Mouse (Mus musculus) hindbrain, embryonic 10.5 days (tissue): ENCODE measurements at regions not wholly inside any gene's neighbourhood (a gene's known extent, or its start where the extent isn't known, plus 50 kb on each side); places are given as distances from the start of the nearest gene placed in this dataset.

Experiments
- DNase-seq: peaks from one replicate; pipeline ENCODE4 v3.0.0-alpha.2; 2017; ENCODE audit warnings: low spot score
- H3K27ac ChIP-seq: fragments of 300-500 bp; sonication (generic); 2 replicates; pipeline ENCODE4 v1.5.1; 2016; ENCODE audit warnings: mild to moderate bottlenecking, moderate library complexity
- H3K27me3 ChIP-seq: fragments of 300-500 bp; sonication (generic); 2 replicates; pipeline ENCODE4 v1.6.1; 2016; ENCODE audit warnings: mild to moderate bottlenecking; ENCODE audit not compliant: poor library complexity, insufficient read depth, severe bottlenecking
- H3K36me3 ChIP-seq: fragments of 300-500 bp; sonication (generic); 2 replicates; pipeline ENCODE4 v1.6.1; 2016; ENCODE audit warnings: mild to moderate bottlenecking, moderate library complexity
- H3K4me1 ChIP-seq: fragments of 300-500 bp; sonication (generic); replicated peaks from 2 replicates; pipeline ENCODE4 v1.6.1; 2016; ENCODE audit warnings: mild to moderate bottlenecking
- H3K4me3 ChIP-seq: fragments of 300-500 bp; sonication (generic); 2 replicates; pipeline ENCODE4 v1.5.1; 2016; ENCODE audit warnings: mild to moderate bottlenecking, moderate library complexity
- H3K9me3 ChIP-seq: fragments of 300-500 bp; sonication (generic); 2 replicates; pipeline ENCODE4 v1.6.1; 2016; ENCODE audit warnings: mild to moderate bottlenecking, moderate library complexity
- WGBS: fragments of 180-500 bp; shearing (Covaris S2); methylation state at CpG from one replicate; pipeline ENCODE4 v1.1.7; 2016; 5-methylcytosine and 5-hydroxymethylcytosine counted together

- DNase-seq, result peak; percentile 68
- Histone ChIP-seq H3K27ac (no peak overlapping the region), H3K9me3 (no peaks in the 10 kb centered on the region), H3K4me3 (no peak overlapping the region), H3K36me3 (no peaks in the 10 kb centered on the region), H3K4me1 (peaks cover 39% of the 10 kb centered on the region), H3K27me3 (no peaks in the 10 kb centered on the region)
- 6% methylated on average over 6 of the region's 6 CpGs for WGBS
Measured at GRCm38 (mm10) chr6:118263951-118264350, 66.4 kb upstream of the Ret start.

- 83% methylated on average over 5 of the region's 5 CpGs for WGBS
- DNase-seq, result no peak
Measured at GRCm38 (mm10) chr6:118259881-118260280, 62.4 kb upstream of the Ret start.

DNA sequence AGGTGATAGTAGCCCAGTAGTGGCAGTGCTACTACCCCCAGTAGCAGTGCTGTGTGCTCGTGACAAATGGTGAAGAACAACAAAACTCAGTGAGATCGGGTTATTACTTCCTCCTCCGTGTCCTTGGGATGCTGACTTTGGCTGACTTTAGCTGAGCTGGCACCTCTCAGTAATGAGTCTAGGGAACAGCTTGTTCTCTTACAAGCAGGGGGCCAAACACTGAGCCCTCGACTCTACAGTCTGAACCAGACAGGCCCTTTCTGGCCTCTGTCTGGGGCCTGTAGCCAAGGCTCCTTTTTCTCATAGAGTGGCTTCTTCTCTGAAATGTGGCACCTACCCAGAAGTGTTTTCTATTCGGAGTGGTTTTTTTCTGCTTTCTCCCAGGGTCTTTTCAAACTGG lies 57.4 kb upstream of the Ret start:
- Histone ChIP-seq H3K27ac (no peak overlapping the region), H3K9me3 (no peaks in the 10 kb centered on the region), H3K4me3 (no peak overlapping the region), H3K27me3 (no peaks in the 10 kb centered on the region), H3K4me1 (no peaks in the 10 kb centered on the region), H3K36me3 (no peaks in the 10 kb centered on the region)
- DNase-seq, result no peak
- WGBS, result 80% methylated on average over 5 of the region's 5 CpGs

More at GRCm38 (mm10) chr6:118259881-118260280, 62.4 kb upstream of the Ret start:
- no peaks in the 10 kb centered on the region for H3K36me3 ChIP-seq
- H3K27ac ChIP-seq, result no peak overlapping the region
- no peak overlapping the region for H3K4me3 ChIP-seq
- H3K27me3 ChIP-seq, result no peaks in the 10 kb centered on the region
- H3K4me1 ChIP-seq, result peaks cover 35% of the 10 kb centered on the region
- H3K9me3 ChIP-seq, result no peaks in the 10 kb centered on the region

- WGBS, result 85% methylated on average over 2 of the region's 2 CpGs
- H3K4me3 ChIP-seq, result no peak overlapping the region
- no peak for DNase-seq
- H3K9me3 ChIP-seq, result no peaks in the 10 kb centered on the region
- no peaks in the 10 kb centered on the region for H3K27me3 ChIP-seq
- no peaks in the 10 kb centered on the region for H3K36me3 ChIP-seq
- no peaks in the 10 kb centered on the region for H3K4me1 ChIP-seq
- H3K27ac ChIP-seq, result no peak overlapping the region
Measured at GRCm38 (mm10) chr6:118252711-118253110, 55.2 kb upstream of the Ret start.

- Histone ChIP-seq H3K4me1 (no peaks in the 10 kb centered on the region), H3K9me3 (no peaks in the 10 kb centered on the region), H3K27me3 (no peaks in the 10 kb centered on the region), H3K27ac (no peak overlapping the region), H3K36me3 (no peaks in the 10 kb centered on the region), H3K4me3 (no peak overlapping the region)
- WGBS, result 86% methylated on average over 1 of the region's 1 CpGs
- DNase-seq, result no peak
Measured at GRCm38 (mm10) chr6:118251131-118251530, 53.6 kb upstream of the Ret start.

GRCm38 (mm10) chr6:118250006-118250405 lies 52.5 kb upstream of the Ret start:
- H3K27ac ChIP-seq, result no peak overlapping the region
- no peaks in the 10 kb centered on the region for H3K36me3 ChIP-seq
- WGBS, result 84% methylated on average over 6 of the region's 6 CpGs
- no peak for DNase-seq
- H3K9me3 ChIP-seq, result no peaks in the 10 kb centered on the region
- no peaks in the 10 kb centered on the region for H3K4me1 ChIP-seq
- no peaks in the 10 kb centered on the region for H3K27me3 ChIP-seq
- no peak overlapping the region for H3K4me3 ChIP-seq
